Mouse (Mus musculus): ENCODE measurements around the gene Map1lc3b. TPM values are rescaled to one million over a fixed set of nuclear protein-coding genes. Genes with fewer than 3 reads are reported as not detected.
A peak's percentile ranks its signal among the peaks of the same experiment; 100 is the strongest.

Map1lc3b gene
- 190 and 192 TPM in 2 replicates for polyA plus RNA-seq (2015; fragmentation: Nextera tagmentation; extraction: Ambion mirVana)

GRCm38 (mm10) chr8:121590203-121591177, at the start of gene Map1lc3b:
Gene Map1lc3b, plus strand, starts transcription at chr8:121590361.
- H3K4me1 ChIP-seq (ENCODE audit: control insufficient read depth, insufficient read depth, low read length): peaks cover 20% of the 10 kb centered on the region
- under 1% methylated on average over 92 of the region's 94 CpGs for WGBS
- no peaks in the 10 kb centered on the region for H3K9me3 ChIP-seq (ENCODE audit: control insufficient read depth, low read length)
- H3K4me3 ChIP-seq (ENCODE audit: low read length): peak within 1 kb of the TSS; percentile 94
- peak within 1 kb of the TSS; percentile 94 for H3K9ac ChIP-seq (ENCODE audit: low read depth, low read length)
- peak; percentile 85 for ATAC-seq
- H3K27me3 ChIP-seq (replicated peaks; ENCODE audit: control insufficient read depth, insufficient read depth, low read length): no peaks in the 10 kb centered on the region
- H3K36me3 ChIP-seq (ENCODE audit: control insufficient read depth, insufficient read depth, low read length): peaks cover 8% of the 10 kb centered on the region; the same call in 1 of the 2 replicates
- peak within 1 kb of the TSS; percentile 66 for H3K27ac ChIP-seq (ENCODE audit: low read length)
- H3K4me2 ChIP-seq (ENCODE audit: low read depth, low read length): peak within 1 kb of the TSS; percentile 80

DNA sequence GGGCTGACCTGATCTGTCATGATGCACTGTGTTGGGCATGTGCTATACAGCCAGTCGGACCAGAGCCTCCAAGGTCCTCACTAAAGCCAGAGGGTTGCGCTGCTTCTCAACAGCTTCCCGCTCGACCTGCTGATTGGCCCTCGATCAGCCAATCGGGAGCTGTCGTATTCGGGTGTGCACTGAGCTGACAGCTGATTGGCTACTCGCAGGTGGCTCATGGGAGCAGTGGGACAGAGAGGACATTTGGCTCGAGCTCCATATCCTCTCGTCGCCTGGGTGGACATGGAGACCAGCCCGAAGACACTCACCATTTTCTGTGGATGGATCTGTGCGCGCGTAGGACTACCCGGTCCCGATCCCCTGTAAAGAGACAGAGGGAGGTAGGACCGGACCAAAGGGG, 48.3 kb upstream of the Map1lc3b start:
- no peaks in the 10 kb centered on the region for H3K9me3 ChIP-seq (ENCODE audit: control insufficient read depth, low read length)
- no peak overlapping the region for H3K27ac ChIP-seq (ENCODE audit: low read length)
- ATAC-seq: no peak
- 75% methylated on average over 19 of the region's 19 CpGs for WGBS
- no peak overlapping the region for H3K4me2 ChIP-seq (ENCODE audit: low read depth, low read length)
- H3K36me3 ChIP-seq (ENCODE audit: control insufficient read depth, insufficient read depth, low read length): no peaks in the 10 kb centered on the region
- no peak overlapping the region for H3K9ac ChIP-seq (ENCODE audit: low read depth, low read length)
- no peaks in the 10 kb centered on the region for H3K4me1 ChIP-seq (ENCODE audit: control insufficient read depth, insufficient read depth, low read length)
- no peak overlapping the region for H3K4me3 ChIP-seq (ENCODE audit: low read length)
- H3K27me3 ChIP-seq (replicated peaks; ENCODE audit: control insufficient read depth, insufficient read depth, low read length): no peaks in the 10 kb centered on the region

DNA sequence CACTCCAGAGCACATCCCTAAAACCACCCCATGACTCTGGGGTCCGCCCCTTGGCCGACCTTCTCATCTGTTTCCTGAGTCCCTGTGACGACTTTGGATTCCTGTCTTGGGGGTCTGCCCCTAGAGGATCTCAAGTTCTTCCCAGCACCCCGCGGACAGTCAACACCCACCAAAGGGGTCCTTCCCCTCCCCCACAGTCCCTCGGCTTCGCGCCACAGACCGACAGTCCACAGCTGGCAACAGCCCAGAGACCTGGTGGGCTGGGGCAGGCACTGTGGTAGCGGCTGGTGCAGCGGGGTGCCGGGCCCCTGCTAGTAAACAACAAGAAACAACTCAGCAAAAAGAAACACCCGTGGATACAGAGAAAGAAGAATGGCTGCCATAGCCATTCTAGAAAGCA, 47.3 kb upstream of the Map1lc3b start:
- H3K4me2 ChIP-seq (ENCODE audit: low read depth, low read length): no peak overlapping the region
- ATAC-seq: no peak
- no peak overlapping the region for H3K4me3 ChIP-seq (ENCODE audit: low read length)
- H3K9me3 ChIP-seq (ENCODE audit: control insufficient read depth, low read length): no peaks in the 10 kb centered on the region
- WGBS: 66% methylated on average over 13 of the region's 13 CpGs
- no peak overlapping the region for H3K27ac ChIP-seq (ENCODE audit: low read length)
- no peaks in the 10 kb centered on the region for H3K4me1 ChIP-seq (ENCODE audit: control insufficient read depth, insufficient read depth, low read length)
- H3K36me3 ChIP-seq (ENCODE audit: control insufficient read depth, insufficient read depth, low read length): no peaks in the 10 kb centered on the region
- H3K9ac ChIP-seq (ENCODE audit: low read depth, low read length): no peak overlapping the region
- H3K27me3 ChIP-seq (replicated peaks; ENCODE audit: control insufficient read depth, insufficient read depth, low read length): no peaks in the 10 kb centered on the region

- Histone ChIP-seq H3K4me2 (ENCODE audit: low read depth, low read length) (no peak within 1 kb of the TSS), H3K9ac (ENCODE audit: low read depth, low read length) (no peak within 1 kb of the TSS), H3K27me3 (replicated peaks; ENCODE audit: control insufficient read depth, insufficient read depth, low read length) (no peaks in the 10 kb centered on the region), H3K9me3 (ENCODE audit: control insufficient read depth, low read length) (no peaks in the 10 kb centered on the region), H3K4me3 (ENCODE audit: low read length) (no peak within 1 kb of the TSS), H3K36me3 (ENCODE audit: control insufficient read depth, insufficient read depth, low read length) (no peaks in the 10 kb centered on the region), H3K27ac (ENCODE audit: low read length) (no peak within 1 kb of the TSS), H3K4me1 (ENCODE audit: control insufficient read depth, insufficient read depth, low read length) (no peaks in the 10 kb centered on the region)
- 83% methylated on average over 12 of the region's 12 CpGs for WGBS
- no peak for ATAC-seq
Observed at GRCm38 (mm10) chr8:121544276-121544785, 45.8 kb upstream of the Map1lc3b start, which contains the start of gene 1700018B08Rik. Gene 1700018B08Rik, minus strand, starts transcription at chr8:121544320.

- H3K27me3 ChIP-seq (replicated peaks; ENCODE audit: control insufficient read depth, insufficient read depth, low read length): no peaks in the 10 kb centered on the region
- no peaks in the 10 kb centered on the region for H3K36me3 ChIP-seq (ENCODE audit: control insufficient read depth, insufficient read depth, low read length)
- 67% methylated on average over 11 of the region's 11 CpGs for WGBS
- no peaks in the 10 kb centered on the region for H3K9me3 ChIP-seq (ENCODE audit: control insufficient read depth, low read length)
- H3K4me2 ChIP-seq (ENCODE audit: low read depth, low read length): no peak overlapping the region
- no peak overlapping the region for H3K27ac ChIP-seq (ENCODE audit: low read length)
- no peak for ATAC-seq
- no peak overlapping the region for H3K4me3 ChIP-seq (ENCODE audit: low read length)
- no peak overlapping the region for H3K9ac ChIP-seq (ENCODE audit: low read depth, low read length)
- no peaks in the 10 kb centered on the region for H3K4me1 ChIP-seq (ENCODE audit: control insufficient read depth, insufficient read depth, low read length)
Observed at GRCm38 (mm10) chr8:121544936-121545335, 45.2 kb upstream of the Map1lc3b start.

DNA sequence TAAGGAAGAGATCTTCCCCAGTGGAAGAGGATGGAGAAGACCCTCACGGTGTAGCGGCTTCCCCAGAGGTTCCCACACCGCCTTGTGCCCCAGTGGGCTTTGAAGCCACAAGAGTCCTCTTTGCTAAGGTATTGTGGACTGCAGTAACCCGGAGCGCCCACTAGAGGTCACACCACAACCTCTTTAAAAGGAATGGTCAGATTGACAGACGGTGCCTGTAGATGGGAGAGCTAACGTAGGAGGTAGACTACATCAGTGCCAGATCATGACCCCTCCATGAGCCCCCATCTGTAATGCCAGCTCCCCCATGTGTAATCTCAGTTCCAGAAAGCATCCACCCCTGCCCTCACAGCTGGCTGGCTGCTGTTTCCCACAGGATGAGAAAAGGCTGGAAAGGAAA, 43.0 kb upstream of the Map1lc3b start:
- no peaks in the 10 kb centered on the region for H3K9me3 ChIP-seq (ENCODE audit: control insufficient read depth, low read length)
- no peak overlapping the region for H3K27ac ChIP-seq (ENCODE audit: low read length)
- H3K4me3 ChIP-seq (ENCODE audit: low read length): no peak overlapping the region
- WGBS: 5% methylated on average over 7 of the region's 7 CpGs
- 0 out of 2 replicates have a peak, but pooled peaks cover 6% of the 10 kb centered on the region for H3K36me3 ChIP-seq (ENCODE audit: control insufficient read depth, insufficient read depth, low read length)
- no peak overlapping the region for H3K9ac ChIP-seq (ENCODE audit: low read depth, low read length)
- no peak overlapping the region for H3K4me2 ChIP-seq (ENCODE audit: low read depth, low read length)
- no peaks in the 10 kb centered on the region for H3K4me1 ChIP-seq (ENCODE audit: control insufficient read depth, insufficient read depth, low read length)
- no peaks in the 10 kb centered on the region for H3K27me3 ChIP-seq (replicated peaks; ENCODE audit: control insufficient read depth, insufficient read depth, low read length)
- ATAC-seq: peak; percentile 62

DNA sequence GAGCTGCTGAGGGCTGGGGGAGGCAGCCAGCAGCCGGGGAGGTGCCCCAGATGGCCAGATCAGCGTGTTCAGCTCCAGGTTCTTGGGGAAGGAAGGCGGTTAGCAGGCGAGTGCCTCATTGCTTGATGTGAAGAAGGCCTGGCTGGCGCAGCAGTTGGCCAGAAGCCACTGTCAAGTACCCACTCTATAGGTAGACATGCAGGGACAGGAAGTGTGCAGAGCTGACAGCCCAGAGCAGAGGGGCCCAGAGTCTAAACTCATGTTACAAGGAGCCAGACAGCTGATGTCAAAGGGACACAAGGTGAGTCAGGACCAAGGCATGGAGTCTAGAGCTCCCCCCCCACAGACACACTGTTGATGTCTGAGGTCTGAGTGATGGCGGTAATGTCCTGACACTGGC, 40.1 kb upstream of the Map1lc3b start:
- Histone ChIP-seq H3K4me3 (ENCODE audit: low read length) (no peak overlapping the region), H3K4me1 (ENCODE audit: control insufficient read depth, insufficient read depth, low read length) (no peaks in the 10 kb centered on the region), H3K27ac (ENCODE audit: low read length) (no peak overlapping the region), H3K36me3 (ENCODE audit: control insufficient read depth, insufficient read depth, low read length) (peaks cover 20% of the 10 kb centered on the region; the same call in 1 of the 2 replicates), H3K9me3 (ENCODE audit: control insufficient read depth, low read length) (no peaks in the 10 kb centered on the region), H3K9ac (ENCODE audit: low read depth, low read length) (no peak overlapping the region), H3K4me2 (ENCODE audit: low read depth, low read length) (no peak overlapping the region), H3K27me3 (replicated peaks; ENCODE audit: control insufficient read depth, insufficient read depth, low read length) (no peaks in the 10 kb centered on the region)
- 89% methylated on average over 6 of the region's 6 CpGs for WGBS
- no peak for ATAC-seq

DNA sequence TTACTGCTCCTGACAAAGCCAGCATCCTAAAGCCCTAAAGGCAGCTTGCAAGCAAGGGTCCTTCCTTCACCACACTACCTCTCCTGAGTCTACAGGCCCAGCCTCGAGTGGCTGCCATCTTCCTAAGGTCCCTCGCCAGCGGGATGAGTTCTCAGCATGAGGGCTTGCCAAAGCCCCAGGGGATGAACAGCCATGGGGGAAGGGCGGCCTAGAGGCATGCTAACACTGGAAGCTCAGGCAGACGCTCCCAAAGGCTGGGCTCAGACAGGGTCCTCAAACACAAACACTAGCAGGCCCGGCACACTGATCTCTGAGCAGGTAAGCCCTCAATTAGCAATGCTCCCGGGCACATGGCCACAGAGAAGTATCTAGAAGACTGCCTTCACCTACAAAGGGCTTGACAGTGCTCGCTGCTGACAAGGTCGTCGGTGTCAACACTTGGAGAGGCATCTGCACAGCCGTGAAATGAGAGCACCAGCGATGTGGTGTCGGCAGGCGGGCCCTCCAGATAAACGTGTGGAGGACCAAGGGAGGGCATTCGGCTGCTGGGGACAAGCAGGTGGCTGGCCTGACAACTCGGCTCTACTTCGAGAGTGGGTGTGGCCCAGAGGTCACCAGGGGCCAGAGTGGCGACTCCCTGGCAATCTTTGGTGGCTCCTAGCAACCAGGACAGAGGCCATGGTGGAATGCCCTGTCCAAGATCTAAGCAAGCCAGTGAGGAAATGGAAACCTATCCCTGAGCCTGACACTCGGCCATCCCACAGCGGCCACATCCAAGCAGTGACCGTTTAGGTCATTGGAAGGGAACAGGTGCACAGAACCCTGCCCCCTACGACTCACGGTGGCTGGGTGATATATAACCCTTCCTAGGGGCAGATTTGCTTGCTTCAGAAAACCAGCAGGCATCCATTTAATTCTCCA, 38.8 kb upstream of the Map1lc3b start:
- Histone ChIP-seq H3K27ac (ENCODE audit: low read length) (no peak overlapping the region), H3K4me2 (ENCODE audit: low read depth, low read length) (no peak overlapping the region), H3K4me3 (ENCODE audit: low read length) (no peak overlapping the region), H3K36me3 (ENCODE audit: control insufficient read depth, insufficient read depth, low read length) (peaks cover 24% of the 10 kb centered on the region; the same call in 1 of the 2 replicates), H3K4me1 (ENCODE audit: control insufficient read depth, insufficient read depth, low read length) (no peaks in the 10 kb centered on the region), H3K27me3 (replicated peaks; ENCODE audit: control insufficient read depth, insufficient read depth, low read length) (no peaks in the 10 kb centered on the region), H3K9ac (ENCODE audit: low read depth, low read length) (no peak overlapping the region), H3K9me3 (ENCODE audit: control insufficient read depth, low read length) (no peaks in the 10 kb centered on the region)
- no peak for ATAC-seq
- WGBS: 62% methylated on average over 24 of the region's 24 CpGs

DNA sequence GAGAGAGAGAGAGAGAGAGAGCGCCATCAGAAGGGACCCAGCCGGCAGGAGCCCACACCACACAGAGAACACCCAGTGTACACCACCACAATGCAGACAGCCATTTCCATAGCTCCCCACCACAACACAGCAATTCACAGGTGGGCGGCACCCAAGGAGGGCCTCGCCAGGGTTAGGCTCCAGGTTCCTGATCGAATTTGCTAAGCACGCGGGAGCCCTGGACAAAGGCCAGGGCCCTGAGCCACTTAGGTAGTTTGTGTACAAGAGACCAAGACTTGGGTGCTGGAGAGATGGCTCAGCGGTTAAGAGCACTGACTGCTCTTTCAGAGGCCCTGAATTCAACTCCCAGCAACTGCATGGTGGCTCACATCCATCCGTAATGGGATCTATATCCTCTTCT, 37.7 kb upstream of the Map1lc3b start:
- Histone ChIP-seq H3K4me1 (ENCODE audit: control insufficient read depth, insufficient read depth, low read length) (no peaks in the 10 kb centered on the region), H3K36me3 (ENCODE audit: control insufficient read depth, insufficient read depth, low read length) (peaks cover 24% of the 10 kb centered on the region; the same call in 1 of the 2 replicates), H3K27ac (ENCODE audit: low read length) (no peak overlapping the region), H3K9me3 (ENCODE audit: control insufficient read depth, low read length) (no peaks in the 10 kb centered on the region), H3K27me3 (replicated peaks; ENCODE audit: control insufficient read depth, insufficient read depth, low read length) (no peaks in the 10 kb centered on the region), H3K4me3 (ENCODE audit: low read length) (no peak overlapping the region), H3K9ac (ENCODE audit: low read depth, low read length) (no peak overlapping the region), H3K4me2 (ENCODE audit: low read depth, low read length) (no peak overlapping the region)
- WGBS: 85% methylated on average over 9 of the region's 9 CpGs
- ATAC-seq: no peak
